Mouse (Mus musculus): ENCODE measurements around the gene Lancl1.

DNA sequence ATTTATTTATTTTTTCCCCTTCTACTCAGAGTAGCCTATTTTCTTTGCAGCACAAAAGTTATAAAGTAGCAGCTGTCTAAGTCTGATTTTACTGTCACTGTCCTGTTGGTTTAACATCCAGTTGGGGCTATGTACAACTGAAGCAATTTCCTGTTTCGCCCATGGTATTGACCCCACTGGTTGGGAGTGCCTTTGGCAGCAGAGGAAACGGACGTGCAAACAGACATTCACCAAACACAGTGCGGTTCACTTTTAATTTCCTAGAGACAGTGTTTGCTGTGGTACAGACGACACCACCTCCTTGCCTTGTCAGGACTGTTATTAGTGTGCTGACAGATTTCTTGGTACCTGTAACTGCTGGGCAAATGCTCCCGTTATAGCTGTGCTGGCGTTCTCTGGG, 3.9 kb upstream of the Lancl1 start:
- TF ChIP-seq POLR2A (IDR thresholded peaks at IDR 0.05; ENCODE audit: low read depth, low read length) (no peak), CTCF (IDR thresholded peaks at IDR 0.05; ENCODE audit: borderline replicate concordance, insufficient read depth, low read length) (no peak)

All from embryonic fibroblast, embryonic 13.5 days (primary cell).